Mouse (Mus musculus) MEL (cell line): ENCODE results near the gene Efcab10. TPM values are rescaled to one million over a fixed set of nuclear protein-coding genes. Genes with fewer than 3 reads are reported as not detected.

ENCODE experiments used
- DNase-seq: peaks from one replicate; pipeline ENCODE4 v3.0.0; 2011; ENCODE audit warnings: low read depth, low spot score
- H3K27ac ChIP-seq: 2 replicates; pipeline ENCODE4 v1.5.1; 2012; ENCODE audit warnings: low read depth, mild to moderate bottlenecking, control low read depth, low read length, moderate library complexity; ENCODE audit not compliant: control insufficient read depth
- H3K27me3 ChIP-seq, 2 experiments: fragments of 150-350 bp in 1 of 2; sonication (generic) in 1 of 2; 2 replicates each; pipeline ENCODE4 v1.6.1; 2012; ENCODE audit warnings: low read length in 2 of 2, mild to moderate bottlenecking in 2 of 2, improper control_type of control experiment in 1 of 2, moderate library complexity in 1 of 2; ENCODE audit not compliant: insufficient read depth in 2 of 2, control insufficient read depth in 1 of 2
- H3K36me3 ChIP-seq, 2 experiments: 2 replicates each; pipeline ENCODE4 v1.6.1; 2012 to 2014; ENCODE audit warnings: low read length in 2 of 2, improper control_type of control experiment in 1 of 2, inconsistent platforms in 1 of 2, mild to moderate bottlenecking in 1 of 2; ENCODE audit not compliant: insufficient read depth in 2 of 2, control insufficient read depth in 1 of 2
- H3K4me1 ChIP-seq, 2 experiments: fragments of 150-350 bp in 1 of 2; sonication (generic) in 1 of 2; 2 replicates each; pipeline ENCODE4 v1.6.1; 2012; ENCODE audit warnings: low read length in 2 of 2, improper control_type of control experiment in 1 of 2, mild to moderate bottlenecking in 1 of 2; ENCODE audit not compliant: insufficient read depth in 2 of 2, control insufficient read depth in 1 of 2
- H3K4me3 ChIP-seq, 2 experiments: fragments of 150-350 bp in 1 of 2; sonication (generic) in 1 of 2; 2 replicates each; pipeline ENCODE4 v1.5.1; 2012; ENCODE audit warnings: low read depth in 2 of 2, low read length in 2 of 2, mild to moderate bottlenecking in 2 of 2, moderate library complexity in 2 of 2, control low read depth in 1 of 2, improper control_type of control experiment in 1 of 2; ENCODE audit not compliant: control insufficient read depth in 1 of 2, insufficient read depth in 1 of 2
- H3K79me2 ChIP-seq: 2 replicates; pipeline ENCODE4 v1.6.1; 2012; ENCODE audit warnings: mild to moderate bottlenecking, low read length, moderate library complexity; ENCODE audit not compliant: control insufficient read depth, poor library complexity, insufficient read depth
- H3K9ac ChIP-seq: 2 replicates; pipeline ENCODE4 v1.6.1; 2012; ENCODE audit warnings: low read depth, mild to moderate bottlenecking, control low read depth, low read length, moderate library complexity; ENCODE audit not compliant: control insufficient read depth, poor library complexity, severe bottlenecking
- H3K9me3 ChIP-seq: fragments of 150-350 bp; sonication (generic); replicated peaks from 2 replicates; pipeline ENCODE4 v1.6.1; 2012; ENCODE audit warnings: mild to moderate bottlenecking, low read length, improper control_type of control experiment, moderate library complexity; ENCODE audit not compliant: insufficient read depth
- BHLHE40 ChIP-seq: IDR thresholded peaks from 2 replicates; pipeline ENCODE4 v1.6.1; 2012; ENCODE audit warnings: low read depth, mild to moderate bottlenecking, inconsistent platforms, low read length, improper control_type of control experiment, borderline replicate concordance
- CHD1 ChIP-seq: IDR thresholded peaks from 2 replicates; pipeline ENCODE4 v1.6.1; 2012; ENCODE audit warnings: low read depth, mild to moderate bottlenecking, inconsistent platforms, low read length, improper control_type of control experiment
- CTCF ChIP-seq, 3 experiments: IDR thresholded peaks in 2 of 3; conservative IDR thresholded peaks in 1 of 3; 2 replicates each; pipeline ENCODE4 v1.5.1; 2011 to 2012; ENCODE audit warnings: low read length in 3 of 3, low read depth in 2 of 3, mild to moderate bottlenecking in 2 of 3, improper control_type of control experiment in 1 of 3, inconsistent platforms in 1 of 3, mixed read lengths in 1 of 3, moderate library complexity in 1 of 3; ENCODE audit not compliant: control insufficient read depth in 1 of 3, insufficient read depth in 1 of 3, poor library complexity in 1 of 3, severe bottlenecking in 1 of 3
- E2F4 ChIP-seq: IDR thresholded peaks from 2 replicates; pipeline ENCODE4 v1.6.1; 2011; ENCODE audit warnings: low read depth, low read length, improper control_type of control experiment, borderline replicate concordance
- EP300 ChIP-seq, 2 experiments: IDR thresholded peaks; 2 replicates each; pipeline ENCODE4 v1.6.1; 2011; ENCODE audit warnings: improper control_type of control experiment in 2 of 2, low read length in 2 of 2, low read depth in 1 of 2, mild to moderate bottlenecking in 1 of 2
- ETS1 ChIP-seq: IDR thresholded peaks from 2 replicates; pipeline ENCODE4 v1.6.1; 2012; ENCODE audit warnings: low read depth, mild to moderate bottlenecking, inconsistent platforms, low read length, improper control_type of control experiment, moderate library complexity
- GABPA ChIP-seq: IDR thresholded peaks from 2 replicates; pipeline ENCODE4 v1.6.1; 2012; ENCODE audit warnings: low read depth, mild to moderate bottlenecking, inconsistent platforms, low read length, improper control_type of control experiment, moderate library complexity
- HCFC1 ChIP-seq: IDR thresholded peaks from 2 replicates; pipeline ENCODE4 v1.6.1; 2012; ENCODE audit warnings: low read depth, mild to moderate bottlenecking, inconsistent platforms, low read length, improper control_type of control experiment, moderate library complexity
- JUND ChIP-seq: IDR thresholded peaks from 2 replicates; pipeline ENCODE4 v1.6.1; 2011; ENCODE audit warnings: low read depth, mild to moderate bottlenecking, improper control_type of control experiment, low read length
- MXI1 ChIP-seq: IDR thresholded peaks from 2 replicates; pipeline ENCODE4 v1.6.1; 2011; ENCODE audit warnings: mild to moderate bottlenecking, low read depth, low read length, improper control_type of control experiment
- MYB ChIP-seq: IDR thresholded peaks from 2 replicates; pipeline ENCODE4 v1.6.1; 2011; ENCODE audit warnings: mild to moderate bottlenecking, low read depth, low read length, improper control_type of control experiment
- NELFE ChIP-seq: IDR thresholded peaks from 2 replicates; pipeline ENCODE4 v1.6.1; 2011; ENCODE audit warnings: low read depth, low read length, improper control_type of control experiment
- POLR2A ChIP-seq, 2 experiments: IDR thresholded peaks; 2 replicates each; pipeline ENCODE4 v1.6.1; 2011 to 2012; ENCODE audit warnings: low read length in 2 of 2, mild to moderate bottlenecking in 2 of 2, control low read depth in 1 of 2, improper control_type of control experiment in 1 of 2, low read depth in 1 of 2, moderate library complexity in 1 of 2; ENCODE audit not compliant: control insufficient read depth in 1 of 2, insufficient read depth in 1 of 2, poor library complexity in 1 of 2
- POLR2AphosphoS2 ChIP-seq: IDR thresholded peaks from 2 replicates; pipeline ENCODE4 v1.6.1; 2011; ENCODE audit warnings: low read length, improper control_type of control experiment
- POLR2AphosphoS5 ChIP-seq: IDR thresholded peaks from 2 replicates; pipeline ENCODE4 v1.6.1; 2012; ENCODE audit warnings: low read depth, borderline replicate concordance, mild to moderate bottlenecking, inconsistent platforms, low read length, moderate library complexity, mixed read lengths
- RAD21 ChIP-seq: IDR thresholded peaks from 2 replicates; pipeline ENCODE4 v1.6.1; 2011; ENCODE audit warnings: mild to moderate bottlenecking, low read depth, low read length, improper control_type of control experiment
- SIN3A ChIP-seq: IDR thresholded peaks from 2 replicates; pipeline ENCODE4 v1.6.1; 2012; ENCODE audit warnings: low read length, improper control_type of control experiment, inconsistent platforms
- SMC3 ChIP-seq: IDR thresholded peaks from 2 replicates; pipeline ENCODE4 v1.6.1; 2011; ENCODE audit warnings: low read depth, low read length, improper control_type of control experiment
- TCF12 ChIP-seq: IDR thresholded peaks from 2 replicates; pipeline ENCODE4 v1.6.1; 2014; ENCODE audit warnings: low read depth, mild to moderate bottlenecking, inconsistent platforms, low read length, improper control_type of control experiment, moderate library complexity
- UBTF ChIP-seq: IDR thresholded peaks from 2 replicates; pipeline ENCODE4 v1.6.1; 2012; ENCODE audit warnings: low read depth, mild to moderate bottlenecking, inconsistent platforms, low read length, improper control_type of control experiment, moderate library complexity, borderline replicate concordance; ENCODE audit not compliant: insufficient read depth
- ZC3H11A ChIP-seq: IDR thresholded peaks from 2 replicates; pipeline ENCODE4 v1.6.1; 2012; ENCODE audit warnings: low read depth, mild to moderate bottlenecking, inconsistent platforms, low read length, improper control_type of control experiment
- polyA plus RNA-seq, 2 experiments: library from polyadenylated mRNA; stranded (reverse) in 1 of 2; unstranded in 1 of 2; fragments of >175 nt in 1 of 2; fragments of >200 nt in 1 of 2; gene quantifications; 2 replicates each; pipeline versions ENCODE4 v1.2.1 to v1.2.4; 2012; ENCODE audit warnings: low replicate concordance in 2 of 2, low read depth in 1 of 2; ENCODE audit not compliant: insufficient read length in 2 of 2, insufficient read depth in 1 of 2, missing spikeins in 1 of 2
- total RNA-seq: library from RNA; depleted of rRNA; stranded (reverse); fragments of 300-350 nt; gene quantifications from 2 replicates; pipeline ENCODE4 v1.2.3, GENCODE M21; 2012

Gene Efcab10
- total and polyA plus RNA-seq, 3 experiments: not detected

- TF ChIP-seq POLR2A (IDR thresholded peaks at IDR 0.05; ENCODE audit: control insufficient read depth in 1 of 2, insufficient read depth in 1 of 2, low read depth in 1 of 2, low read length in 2 of 2, poor library complexity in 1 of 2) (no peak), SIN3A (peak; percentile 82), HCFC1 (no peak), POLR2AphosphoS2 (no peak), UBTF (no peak), MYB (no peak), NELFE (no peak), CTCF (IDR thresholded peaks at IDR 0.05 in 2 of 3, conservative IDR thresholded peaks at IDR 0.05 in 1 of 3; ENCODE audit: control insufficient read depth in 1 of 3, insufficient read depth in 1 of 3, low read depth in 2 of 3, low read length in 3 of 3, poor library complexity in 1 of 3, severe bottlenecking in 1 of 3) (peak; percentile 73 to 96 (median 91)), E2F4 (no peak), MXI1 (peak; percentile 92)
These were observed 14.8 kb upstream of the Efcab10 start (continued) for GRCm38 (mm10) chr12:33379624-33380445.

DNA sequence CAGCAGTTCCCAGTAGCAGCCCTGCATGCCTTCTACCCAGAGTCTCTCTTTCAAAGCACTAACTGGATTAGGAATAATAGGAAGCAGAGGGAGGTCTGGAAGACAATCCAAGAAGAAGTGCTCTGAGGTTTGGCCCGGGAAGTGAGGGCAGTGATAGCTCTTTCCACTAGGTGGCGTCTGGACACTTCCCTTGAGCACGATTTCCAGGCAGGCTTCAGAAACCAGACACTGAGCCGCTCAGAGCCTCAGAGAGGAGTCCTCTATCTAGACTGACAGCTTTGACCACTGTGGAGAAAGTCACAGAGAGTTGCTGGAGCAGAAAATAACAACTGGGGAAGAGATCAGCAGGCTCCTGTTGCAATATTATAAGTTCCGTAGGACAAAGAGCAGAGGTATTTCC is 5.8 kb upstream of the Efcab10 start:
- Histone ChIP-seq H3K27me3 (no peaks in the 10 kb centered on the region; a peak in 2 of 4 replicates), H3K27ac (no peak overlapping the region), H3K9me3 (no peaks in the 10 kb centered on the region), H3K9ac (no peak overlapping the region), H3K79me2 (no peaks in the 10 kb centered on the region), H3K36me3 (no peaks in the 10 kb centered on the region), H3K4me1 (no peaks in the 10 kb centered on the region), H3K4me3 (no peak overlapping the region)
- peak; percentile 80 for DNase-seq
- no peak for TF ChIP-seq BHLHE40
- TF ChIP-seq ETS1: no peak
- no peak for TF ChIP-seq GABPA
- peak; percentile 82 to 88 (median 82) for TF ChIP-seq CTCF (IDR thresholded peaks at IDR 0.05 in 2 of 3, conservative IDR thresholded peaks at IDR 0.05 in 1 of 3; ENCODE audit: control insufficient read depth in 1 of 3, insufficient read depth in 1 of 3, low read depth in 2 of 3, low read length in 3 of 3, poor library complexity in 1 of 3, severe bottlenecking in 1 of 3)
- peak; percentile 82 for TF ChIP-seq ZC3H11A
- no peak for TF ChIP-seq EP300 (IDR thresholded peaks at IDR 0.05; ENCODE audit: low read depth in 1 of 2, low read length in 2 of 2)
- TF ChIP-seq CHD1: no peak
- no peak for TF ChIP-seq HCFC1
- no peak for TF ChIP-seq JUND
- no peak for TF ChIP-seq TCF12
- peak; percentile 90 for TF ChIP-seq SMC3
- peak; percentile 87 for TF ChIP-seq RAD21
- no peak for TF ChIP-seq POLR2AphosphoS5
- TF ChIP-seq E2F4: no peak
